Mouse (Mus musculus): Measurements from ENCODE around the gene Fam166a. TPM values are rescaled to one million over a fixed set of nuclear protein-coding genes. Genes with fewer than 3 reads are reported as not detected.

Fam166a gene
- total RNA-seq (2015; ENCODE audit: low replicate concordance): not detected in 2 replicates
- total RNA-seq (2017; ENCODE audit: low replicate concordance): not detected in 2 replicates

- no peak for ATAC-seq (replicated peaks; ENCODE audit: low FRiP score, poor library complexity, severe bottlenecking)
These were observed at the start of gene Fam166a for GRCm38 (mm10) chr2:25218445-25218844. TSS of gene Fam166a (plus strand) at chr2:25218745.

DNA sequence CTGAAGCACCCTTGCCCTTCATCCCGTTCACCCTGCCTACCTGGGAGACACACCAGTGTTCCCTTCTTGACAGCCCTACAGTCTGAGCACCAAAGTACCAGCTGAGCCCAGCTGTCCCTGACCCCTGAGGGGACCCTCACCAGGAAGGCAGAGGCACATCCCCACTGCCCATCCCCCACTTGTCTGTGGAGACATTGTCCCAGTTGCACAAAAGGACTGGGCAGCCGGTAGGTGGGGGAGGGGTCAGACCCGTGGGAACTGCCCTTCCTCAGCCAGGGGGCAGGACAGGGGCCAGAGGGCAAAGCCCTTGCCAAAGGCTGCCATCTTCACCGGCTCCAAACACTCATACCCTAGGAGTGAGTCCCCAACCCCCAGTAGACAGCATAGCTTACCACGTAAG, 48.8 kb upstream of the Fam166a start:
- ATAC-seq (replicated peaks; ENCODE audit: low FRiP score, poor library complexity, severe bottlenecking): no peak

DNA sequence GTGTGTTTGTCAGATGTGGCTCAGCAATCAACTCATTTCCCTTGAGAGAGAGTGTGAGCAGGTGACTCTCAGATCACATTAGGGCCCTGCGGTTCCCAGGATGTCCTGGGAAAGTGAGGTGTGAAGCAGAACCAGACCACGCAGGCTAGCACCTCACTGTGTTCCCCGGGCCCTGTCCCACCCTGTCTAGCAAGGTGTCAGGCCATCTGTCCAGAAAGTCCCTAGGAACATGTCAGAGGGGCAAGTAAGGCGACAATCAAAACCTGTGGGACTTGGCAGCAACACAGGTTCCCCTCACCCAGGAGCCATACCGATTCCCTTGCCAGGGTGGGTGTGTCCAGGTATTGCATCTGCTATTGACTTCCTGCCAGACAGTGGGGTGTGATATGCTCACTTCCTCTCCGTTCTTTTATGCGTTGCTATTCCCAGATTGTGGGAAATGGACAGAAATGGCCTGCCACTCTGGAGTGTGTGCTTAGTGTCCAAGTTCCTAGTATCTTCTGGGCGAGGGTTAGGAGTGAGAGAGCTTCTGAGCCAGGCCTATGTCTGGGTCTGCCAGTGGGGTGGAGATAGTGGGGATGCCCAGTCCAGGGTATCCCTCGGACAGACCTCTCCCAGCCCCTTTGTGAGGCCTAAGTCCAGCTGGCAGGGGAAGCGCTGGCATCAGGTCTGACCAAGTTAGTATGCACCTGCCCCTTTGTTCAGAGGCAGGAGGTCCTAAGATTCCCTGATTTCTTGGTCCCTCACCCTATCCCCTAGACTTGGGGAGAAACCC, 48.0 kb upstream of the Fam166a start:
- no peak for ATAC-seq (replicated peaks; ENCODE audit: low FRiP score, poor library complexity, severe bottlenecking)

GRCm38 (mm10) chr2:25171101-25171768, 47.3 kb upstream of the Fam166a start:
- ATAC-seq (replicated peaks; ENCODE audit: low FRiP score, poor library complexity, severe bottlenecking): no peak

DNA sequence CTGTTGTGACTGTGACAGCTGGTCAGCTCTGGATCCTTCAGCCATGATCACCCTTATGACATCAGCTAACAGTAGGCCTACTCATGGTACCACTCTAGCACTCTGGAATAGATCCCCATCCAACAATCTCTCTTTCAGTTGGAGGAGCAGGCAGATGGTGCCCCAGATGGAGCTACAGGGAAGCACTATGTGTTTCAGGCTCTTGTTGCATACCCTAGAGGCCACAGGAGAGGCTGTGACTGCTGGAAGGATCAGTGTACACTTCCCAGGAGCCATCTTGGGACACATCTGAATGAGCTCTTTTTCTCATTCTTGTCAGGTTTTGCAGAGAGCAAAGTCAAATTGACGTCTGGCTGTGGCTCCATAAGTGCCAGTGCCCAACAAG, 46.8 kb upstream of the Fam166a start:
- ATAC-seq (replicated peaks; ENCODE audit: low FRiP score, poor library complexity, severe bottlenecking): no peak

GRCm38 (mm10) chr2:25172629-25173028, 45.9 kb upstream of the Fam166a start:
- no peak for ATAC-seq (replicated peaks; ENCODE audit: low FRiP score, poor library complexity, severe bottlenecking)

GRCm38 (mm10) chr2:25173821-25174220, 44.7 kb upstream of the Fam166a start:
- ATAC-seq (replicated peaks; ENCODE audit: low FRiP score, poor library complexity, severe bottlenecking): no peak

GRCm38 (mm10) chr2:25174866-25175689, 43.5 kb upstream of the Fam166a start:
- no peak for ATAC-seq (replicated peaks; ENCODE audit: low FRiP score, poor library complexity, severe bottlenecking)

- ATAC-seq (replicated peaks; ENCODE audit: low FRiP score, poor library complexity, severe bottlenecking): no peak
These were observed 42.9 kb upstream of the Fam166a start for GRCm38 (mm10) chr2:25175690-25176078.

- no peak for ATAC-seq (replicated peaks; ENCODE audit: low FRiP score, poor library complexity, severe bottlenecking)
These were observed 42.0 kb upstream of the Fam166a start for GRCm38 (mm10) chr2:25176573-25176972.

GRCm38 (mm10) chr2:25177076-25177475, 41.5 kb upstream of the Fam166a start:
- no peak for ATAC-seq (replicated peaks; ENCODE audit: low FRiP score, poor library complexity, severe bottlenecking)

DNA sequence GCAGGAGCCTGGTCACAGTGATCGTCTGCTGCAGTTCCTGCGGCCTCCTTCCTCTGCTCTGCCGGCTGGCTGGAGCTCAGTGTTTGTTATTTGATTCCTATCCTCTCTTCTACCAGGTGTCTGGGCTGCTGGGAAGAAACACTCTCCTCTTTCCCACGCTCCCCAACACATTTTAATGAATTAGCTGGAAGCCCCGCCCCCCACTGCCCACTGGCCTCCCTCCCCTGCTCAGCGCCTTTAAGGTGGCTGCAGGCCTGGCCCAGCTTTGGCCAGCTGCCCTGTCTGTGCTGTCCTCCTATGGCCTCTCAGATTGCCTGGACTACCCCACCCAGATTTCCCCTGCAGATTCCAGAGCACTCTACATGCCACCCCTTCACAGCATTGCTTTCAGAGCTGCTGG, 40.9 kb upstream of the Fam166a start:
- no peak for ATAC-seq (replicated peaks; ENCODE audit: low FRiP score, poor library complexity, severe bottlenecking)

DNA sequence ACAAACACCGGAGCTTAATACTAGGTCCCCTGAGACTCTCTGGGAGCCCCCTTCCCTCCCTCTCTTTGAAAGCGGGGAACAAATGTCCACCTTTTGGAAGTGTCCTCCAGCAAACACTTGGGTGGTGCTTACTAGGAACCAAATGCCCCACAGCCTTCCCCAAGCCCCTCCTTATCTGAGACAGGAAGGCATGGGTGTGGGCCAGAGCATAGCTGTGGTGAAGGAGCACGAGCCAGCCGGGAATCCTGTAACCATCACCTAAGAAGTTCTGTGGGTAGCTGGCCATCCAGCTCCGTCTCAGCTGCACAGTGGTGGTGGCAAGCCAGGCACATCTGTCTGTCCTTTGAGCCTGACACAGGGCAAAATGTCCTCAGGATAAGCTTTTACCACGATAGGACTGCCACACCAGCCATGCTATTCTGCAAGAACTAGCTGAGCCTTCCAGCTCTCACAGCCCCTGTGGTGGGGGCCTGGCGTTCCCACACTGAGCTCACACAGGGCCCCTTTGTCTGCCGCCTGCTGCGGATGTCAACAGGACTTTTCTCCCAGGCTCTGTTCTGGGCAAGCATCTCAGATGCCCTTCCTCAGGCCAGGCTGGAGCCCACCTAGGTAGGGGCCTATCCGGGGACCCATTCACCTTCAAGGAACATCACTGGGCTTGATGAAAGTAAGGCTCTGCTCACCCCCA, 40.1 kb upstream of the Fam166a start:
- ATAC-seq (replicated peaks; ENCODE audit: low FRiP score, poor library complexity, severe bottlenecking): no peak

- no peak for ATAC-seq (replicated peaks; ENCODE audit: low FRiP score, poor library complexity, severe bottlenecking)
These were observed 38.9 kb upstream of the Fam166a start for GRCm38 (mm10) chr2:25179566-25180217.

DNA sequence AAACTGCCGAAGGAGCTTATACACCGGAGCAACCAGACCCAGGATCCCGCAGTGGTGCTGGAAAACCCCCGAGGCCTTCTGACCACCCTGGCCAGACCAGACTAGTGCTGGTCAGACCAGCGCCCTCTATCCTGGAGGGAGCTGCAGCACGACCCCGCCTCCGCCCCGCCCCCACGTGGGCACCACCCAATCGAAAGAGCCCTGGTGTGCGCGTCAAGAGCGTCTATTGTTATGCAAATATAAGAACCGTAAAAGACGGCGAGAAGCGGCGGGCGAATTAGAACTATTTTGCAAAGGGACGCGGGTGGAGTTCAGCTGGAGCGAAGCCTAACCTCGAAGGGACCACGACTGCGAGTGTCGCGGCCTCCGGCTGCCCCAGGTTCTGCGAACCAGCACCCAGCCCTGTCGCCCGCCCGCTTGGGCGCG, 38.1 kb upstream of the Fam166a start, which contains the start of gene Nrarp:
Nrarp (plus strand) TSS at position 281 of the 426 bp plus-strand sequence.
- ATAC-seq (replicated peaks; ENCODE audit: low FRiP score, poor library complexity, severe bottlenecking): peak; percentile 47; the same call in 1 of the 2 replicates

DNA sequence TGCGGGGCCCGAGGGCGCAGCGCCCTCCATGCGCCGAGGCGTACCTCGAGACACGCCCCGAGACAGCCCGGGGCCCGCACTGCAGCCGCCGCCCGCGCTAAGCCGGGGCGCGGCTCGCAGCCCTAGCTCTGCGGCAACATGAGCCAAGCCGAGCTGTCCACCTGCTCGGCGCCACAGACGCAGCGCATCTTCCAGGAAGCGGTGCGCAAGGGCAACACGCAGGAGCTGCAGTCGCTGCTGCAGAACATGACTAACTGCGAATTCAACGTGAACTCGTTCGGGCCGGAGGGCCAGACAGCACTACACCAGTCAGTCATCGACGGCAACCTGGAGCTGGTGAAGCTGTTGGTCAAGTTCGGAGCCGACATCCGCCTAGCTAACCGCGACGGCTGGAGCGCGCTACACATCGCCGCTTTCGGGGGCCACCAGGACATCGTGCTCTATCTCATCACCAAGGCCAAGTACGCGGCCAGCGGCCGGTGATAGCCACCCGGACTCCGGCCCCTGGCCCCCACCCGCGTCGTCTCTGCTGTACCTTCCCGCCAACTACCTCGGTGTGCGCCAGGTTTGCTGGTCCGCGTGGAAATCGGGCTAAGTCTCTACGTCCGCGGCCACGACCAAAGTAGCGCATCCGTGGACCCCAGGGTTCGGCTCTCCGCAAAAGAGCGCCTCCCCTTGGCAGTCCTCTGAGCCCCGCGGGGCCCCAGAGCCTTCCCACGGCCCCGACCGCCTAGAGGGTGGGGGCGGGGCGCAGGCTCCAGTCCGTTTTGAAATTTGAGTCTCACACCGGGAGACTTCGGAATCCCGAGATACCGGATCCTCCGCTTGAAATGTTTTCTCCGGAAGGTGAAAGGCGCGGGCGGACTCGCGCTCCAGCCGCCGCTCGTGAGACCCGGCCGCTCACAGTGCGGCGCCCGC, 37.3 kb upstream of the Fam166a start:
- ATAC-seq (replicated peaks; ENCODE audit: low FRiP score, poor library complexity, severe bottlenecking): peak; percentile 67

- no peak for ATAC-seq (replicated peaks; ENCODE audit: low FRiP score, poor library complexity, severe bottlenecking)
These were observed 36.6 kb upstream of the Fam166a start for GRCm38 (mm10) chr2:25181891-25182397.

GRCm38 (mm10) chr2:25182664-25183063, 35.9 kb upstream of the Fam166a start:
- no peak for ATAC-seq (replicated peaks; ENCODE audit: low FRiP score, poor library complexity, severe bottlenecking)
